Mouse (Mus musculus) myocyte (in vitro differentiated cells): ENCODE measurements at regions not wholly inside any gene's neighbourhood (a gene's known extent, or its start where the extent isn't known, plus 50 kb on each side); places are given as distances from the start of the nearest gene placed in this dataset.

Experiments used
- E2F4 ChIP-seq: IDR thresholded peaks from one replicate; pipeline ENCODE4 v1.6.1; 2011; ENCODE audit warnings: mild to moderate bottlenecking, control low read depth, moderate library complexity; ENCODE audit not compliant: insufficient read depth
- MAX ChIP-seq: IDR thresholded peaks from one replicate; pipeline ENCODE4 v1.6.1; 2011; ENCODE audit warnings: low read depth, mild to moderate bottlenecking, control low read depth
- POLR2A ChIP-seq: IDR thresholded peaks from one replicate; pipeline ENCODE4 v1.6.1; 2011; ENCODE audit warnings: low read depth, mild to moderate bottlenecking, control low read depth, moderate library complexity; ENCODE audit not compliant: insufficient read length
- SRF ChIP-seq: IDR thresholded peaks from one replicate; pipeline ENCODE4 v1.6.1; 2011; ENCODE audit warnings: low read depth; ENCODE audit not compliant: control insufficient read depth, insufficient read length
- TCF12 ChIP-seq: IDR thresholded peaks from one replicate; pipeline ENCODE4 v1.6.1; 2011; ENCODE audit warnings: mild to moderate bottlenecking, control low read depth; ENCODE audit not compliant: poor library complexity, insufficient read depth, severe bottlenecking
- USF1 ChIP-seq: IDR thresholded peaks from one replicate; pipeline ENCODE4 v1.6.1; 2011; ENCODE audit warnings: low read depth, mild to moderate bottlenecking, control low read depth, moderate library complexity

DNA sequence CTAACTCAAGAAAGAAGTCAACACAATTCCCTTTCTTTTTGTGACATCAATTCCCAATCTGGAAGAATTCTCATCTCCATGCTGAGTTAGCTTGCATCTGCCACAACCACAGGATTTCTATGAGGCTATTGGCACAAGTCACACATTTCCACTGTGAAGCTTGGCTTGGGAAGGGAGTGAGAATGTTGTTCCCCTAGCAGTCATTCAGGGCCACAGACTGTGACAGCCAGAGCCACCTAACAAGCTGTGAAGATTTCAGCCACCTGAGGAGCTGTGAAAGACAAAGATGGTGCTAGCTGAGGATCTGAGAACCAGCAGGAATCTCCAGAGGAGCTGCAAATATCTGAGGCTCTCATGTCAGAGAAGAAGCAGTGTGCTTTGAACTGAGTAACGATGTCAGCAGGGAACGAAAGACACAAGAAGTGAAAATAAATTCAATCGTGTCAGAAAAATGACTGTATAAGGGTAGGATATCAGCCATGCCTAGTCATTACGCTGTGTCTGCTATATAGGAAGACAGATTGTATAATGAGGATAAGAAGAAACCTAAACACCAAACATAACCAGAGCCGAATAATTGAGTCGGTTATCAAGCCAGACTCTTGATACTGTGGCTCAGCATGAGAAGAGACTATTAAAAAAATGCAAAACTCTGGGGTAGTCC, 340.6 kb upstream of the Tusc1 start:
- TF ChIP-seq POLR2A (no peak), SRF (no peak), MAX (no peak), USF1 (no peak), E2F4 (no peak), TCF12 (no peak)
